In the genomic region with DNA sequence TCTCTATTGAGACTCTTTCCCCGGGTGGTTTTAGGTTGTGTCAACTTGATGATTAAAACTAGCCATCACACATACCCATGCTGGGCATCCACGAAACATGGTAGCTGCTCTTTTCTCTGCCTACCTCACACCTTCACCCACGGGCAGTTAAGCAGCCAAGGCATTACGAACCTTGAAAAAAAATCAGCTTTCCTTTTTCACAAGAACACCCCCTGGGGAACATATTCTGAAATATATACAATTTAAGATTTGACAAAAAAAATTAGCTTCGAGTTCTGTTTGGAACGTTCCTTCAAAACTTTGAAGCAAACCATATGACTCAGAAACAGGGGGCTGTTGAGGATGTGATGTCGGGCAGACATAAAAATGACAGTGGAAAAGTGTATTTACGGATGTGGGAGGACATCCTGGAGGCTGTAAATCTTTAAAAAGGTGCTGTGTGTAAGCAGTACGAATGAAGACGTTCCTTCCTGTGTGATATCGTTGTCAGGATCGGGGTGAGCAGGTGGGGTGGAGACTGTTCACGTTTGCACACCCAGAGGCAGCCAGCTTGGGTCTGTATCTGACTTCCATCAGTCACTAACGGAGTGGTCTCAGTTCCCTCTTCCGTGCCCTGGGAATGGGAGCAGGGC, we compare ENCODE assay signal across 16 mouse cellular contexts. TPM values are rescaled to one million over a fixed set of nuclear protein-coding genes. Genes with fewer than 3 reads are reported as not detected.
DNase-seq lines count a peak whose midpoint lies in the region.
"Had no signal": no experiment of that assay in that cellular context is flagged by ENCODE, and none has a peak within 500 bp of the region (broad histone marks: within the 10 kb centered on the region; RNA-seq: fewer than 3 reads in every experiment).

No protein-coding gene starts in this region.

- no peaks in the 10 kb centered on the region for H3K9me3 ChIP-seq in limb, embryonic 10.5 days (replicated peaks)
- H3K9me3 ChIP-seq: embryonic facial prominence, embryonic 12.5 days; forebrain, embryonic 15.5 days; heart, embryonic 12.5 days; hindbrain, embryonic 10.5 days had no signal

- 90% methylated on average over 15 of the region's 15 CpGs for WGBS in limb, embryonic 10.5 days

- no peak overlapping the region for H3K4me3 ChIP-seq in limb, embryonic 10.5 days
- H3K4me3 ChIP-seq: embryonic facial prominence, embryonic 12.5 days; forebrain, embryonic 15.5 days; heart, embryonic 12.5 days; hindbrain, embryonic 10.5 days had no signal

- no peaks in the 10 kb centered on the region for H3K27me3 ChIP-seq in limb, embryonic 10.5 days (ENCODE audit: low read depth, poor library complexity, severe bottlenecking)
- H3K27me3 ChIP-seq: embryonic facial prominence, embryonic 12.5 days; forebrain, embryonic 15.5 days; heart, embryonic 12.5 days had no signal

- peak; percentile 58 to 66 for DNase-seq in frontal cortex, postnatal 36 days (ENCODE audit: low spot score in 2 of 2)
- DNase-seq in frontal cortex, postnatal 10 days (ENCODE audit: low spot score in 2 of 2): no peak
- peak; percentile 30 to 92 for DNase-seq in left cerebral cortex, postnatal 25 days (ENCODE audit: low spot score in 2 of 2)
- DNase-seq in left cerebral cortex, postnatal 4 days: no peak
- peak; percentile 74 for DNase-seq in brain, adult 2 months (ENCODE audit: low read depth, low spot score)
- peak; percentile 45 to 63 for DNase-seq in left cerebral cortex, postnatal 36 days (ENCODE audit: low spot score in 2 of 2)
- no peak for DNase-seq in limb, embryonic 10.5 days (ENCODE audit: low spot score)
- DNase-seq: cerebellum, adult 2 months; cerebellum, postnatal 10 days; gastrocnemius, postnatal 14 days had no signal

- H3K27ac ChIP-seq in limb, embryonic 10.5 days: no peak overlapping the region
- H3K27ac ChIP-seq: embryonic facial prominence, embryonic 12.5 days; forebrain, embryonic 15.5 days; hindbrain, embryonic 10.5 days; hindbrain, embryonic 14.5 days had no signal

- H3K4me1 ChIP-seq in limb, embryonic 10.5 days: peaks cover 8% of the 10 kb centered on the region
- H3K4me1 ChIP-seq: forebrain, embryonic 15.5 days; heart, embryonic 12.5 days had no signal

- H3K36me3 ChIP-seq in limb, embryonic 10.5 days: no peaks in the 10 kb centered on the region
- H3K36me3 ChIP-seq: embryonic facial prominence, embryonic 12.5 days; forebrain, embryonic 15.5 days; heart, embryonic 12.5 days; hindbrain, embryonic 10.5 days had no signal

- intact Hi-C loops in left cerebral cortex, postnatal 25 days (cut with DNase I): loop anchor here (2.0 kb wide), 1 partner anchor 57 kb away; no protein-coding TSS in a partner anchor
- intact Hi-C loops in left cerebral cortex, postnatal 4 days (cut with DNase I): no loop called here
- intact Hi-C loops in left cerebral cortex, postnatal 36 days (cut with DNase I): loop anchor here (5.0 kb wide), 2 partner anchors 51 to 54 kb away; no protein-coding TSS in a partner anchor

RNA-seq across cellular contexts. Expression of a gene that starts 25.2 kb away (rescaled TPM):
- 1 to 10 TPM; 2.3 to 2.9 TPM for total RNA-seq in left cerebral cortex, postnatal 25 days (2021)
- total RNA-seq in left cerebral cortex, postnatal 4 days (2021): under 1 TPM; 0.28 to 0.38 TPM
- total RNA-seq in left cerebral cortex, postnatal 36 days (2021): 1 to 10 TPM; 3.1 to 3.3 TPM
- polyA plus RNA-seq in limb, embryonic 10.5 days (2016; fragmentation: Nextera tagmentation; extraction: Ambion mirVana): 0.06 TPM in 1 of 2 replicates, not detected in the other
- polyA plus RNA-seq: forebrain, embryonic 11.5 days had no signal

Comparison
In these comparisons a context has a peak if more than half of its experiments do, and no peak if none do; other contexts are left out.
1. DNase-seq: peak in frontal cortex, postnatal 36 days (2 of 2), left cerebral cortex, postnatal 25 days (2 of 2), brain, adult 2 months (single experiment) and left cerebral cortex, postnatal 36 days (2 of 2); none in frontal cortex, postnatal 10 days (0 of 2), left cerebral cortex, postnatal 4 days (single experiment) and limb, embryonic 10.5 days (single experiment).